Mouse (Mus musculus) hindbrain, embryonic 11.5 days (tissue): ENCODE results near the gene Hspb11. TPM values are rescaled to one million over a fixed set of nuclear protein-coding genes. Genes with fewer than 3 reads are reported as not detected.

Experiments
- ATAC-seq: fragments of 200-750 bp; cut with Nextera tagmentation; 2 replicates; pipeline ENCODE4 v1.8.0; 2017; ENCODE audit warnings: mild to moderate bottlenecking, moderate TSS enrichment, moderate library complexity; ENCODE audit not compliant: low FRiP score
- DNase-seq: peaks from one replicate; pipeline ENCODE4 v3.0.0-alpha.2; 2015; ENCODE audit warnings: low spot score
- H3K27ac ChIP-seq: fragments of 300-500 bp; sonication (generic); 2 replicates; pipeline ENCODE4 v1.5.1; 2014; ENCODE audit warnings: mild to moderate bottlenecking, low read depth, low read length
- H3K27me3 ChIP-seq: fragments of 300-500 bp; sonication (generic); 2 replicates; pipeline ENCODE4 v1.6.1; 2014; ENCODE audit warnings: mild to moderate bottlenecking, low read length, moderate library complexity, mixed read lengths; ENCODE audit not compliant: control insufficient read depth, insufficient read depth
- H3K36me3 ChIP-seq: fragments of 300-500 bp; sonication (generic); 2 replicates; pipeline ENCODE4 v1.6.1; 2014; ENCODE audit warnings: mild to moderate bottlenecking, low read length, moderate library complexity, mixed read lengths; ENCODE audit not compliant: control insufficient read depth, insufficient read depth
- H3K4me1 ChIP-seq: fragments of 300-500 bp; sonication (generic); replicated peaks from 2 replicates; pipeline ENCODE4 v1.6.1; 2014; ENCODE audit warnings: low read length, mixed read lengths; ENCODE audit not compliant: control insufficient read depth, insufficient read depth
- H3K4me2 ChIP-seq: fragments of 300-500 bp; sonication (generic); replicated peaks from 2 replicates; pipeline ENCODE4 v1.6.1; 2014; ENCODE audit warnings: mild to moderate bottlenecking, low read depth, low read length
- H3K4me3 ChIP-seq: fragments of 300-500 bp; sonication (generic); 2 replicates; pipeline ENCODE4 v1.5.1; 2014; ENCODE audit warnings: low read depth, low read length
- H3K9ac ChIP-seq: fragments of 300-500 bp; sonication (generic); 2 replicates; pipeline ENCODE4 v1.6.1; 2014; ENCODE audit warnings: low read depth, low read length
- H3K9me3 ChIP-seq: fragments of 300-500 bp; sonication (generic); 2 replicates; pipeline ENCODE4 v1.6.1; 2016; ENCODE audit warnings: low read length; ENCODE audit not compliant: control insufficient read depth
- WGBS: fragments of 180-500 bp; shearing (Covaris S2); extraction: QIAGEN DNeasy Blood & Tissue Kit; methylation state at CpG from one replicate; pipeline ENCODE4 v1.1.7; 2014; 5-methylcytosine and 5-hydroxymethylcytosine counted together
- polyA plus RNA-seq: library from polyadenylated mRNA; unstranded; fragments of >200 nt; fragmentation: Nextera tagmentation; extraction: Ambion mirVana; gene quantifications from 2 replicates; pipeline ENCODE4 v1.2.1, GENCODE M21; 2014

Gene Hspb11
- polyA plus RNA-seq, 1 experiment from 2014 or later = 39.3 TPM

DNA sequence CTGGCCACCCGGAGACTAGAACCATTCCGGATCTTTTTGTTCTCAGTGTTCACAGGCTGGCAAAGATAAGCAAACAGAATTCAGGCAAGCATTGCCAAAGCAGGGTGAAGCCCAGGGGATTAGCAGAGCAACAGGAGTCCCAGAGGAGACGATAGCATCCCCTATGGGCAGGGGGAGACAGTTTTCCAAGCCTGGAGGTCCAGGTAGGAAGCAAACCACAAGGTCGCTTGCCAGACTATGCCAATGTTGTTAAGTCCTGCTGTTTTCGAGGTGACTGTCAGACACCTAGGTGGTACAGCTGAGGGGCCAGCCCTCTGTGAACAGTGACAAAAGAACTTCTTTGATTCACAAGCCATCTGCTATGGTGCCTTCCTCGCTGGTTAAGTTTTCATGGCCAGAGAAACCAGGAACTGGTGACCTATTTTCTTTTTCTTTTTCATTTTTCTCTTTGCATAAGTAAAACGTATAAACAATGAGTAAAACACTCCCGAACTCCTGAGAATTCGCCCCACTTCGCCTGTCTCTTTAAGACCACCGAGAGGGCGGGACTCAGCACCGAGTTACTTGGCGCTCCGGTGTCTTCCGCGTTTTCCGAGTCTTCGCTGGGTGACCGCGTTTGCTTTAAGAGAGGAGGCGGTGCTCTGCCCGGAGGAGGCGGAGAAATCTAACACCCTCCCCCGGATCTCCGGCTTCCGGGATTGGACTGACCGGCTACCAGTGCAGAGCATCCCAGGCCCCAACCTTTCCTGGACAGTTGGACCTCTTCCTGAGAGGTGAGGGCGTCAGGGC lies 60.5 kb downstream of the Hspb11 start, which contains the start of gene Yipf1:
Gene Yipf1 (plus strand): TSS at position 674 of the 789 bp plus-strand sequence.
- no peaks in the 10 kb centered on the region for H3K36me3 ChIP-seq
- 0 out of 2 replicates have a peak within 1 kb of the TSS, but pooled peaks have one; percentile 6 for H3K27ac ChIP-seq

DNA sequence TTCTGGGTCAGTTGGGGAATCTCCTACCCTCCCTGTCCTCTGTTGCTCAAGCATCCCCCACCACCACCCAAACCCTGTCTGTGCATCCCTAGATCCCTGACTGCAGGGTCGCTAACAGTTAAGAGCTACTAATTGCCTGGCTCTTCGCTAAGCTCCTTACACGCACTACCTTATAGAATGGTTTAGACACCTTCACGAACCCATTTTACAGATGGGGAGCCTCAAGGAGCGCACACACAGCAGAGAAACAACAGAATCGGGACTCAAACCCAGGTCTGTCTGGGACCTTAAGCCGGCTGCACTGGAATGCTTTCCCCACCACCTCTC lies 61.0 kb downstream of the Hspb11 start:
- Histone ChIP-seq H3K4me3 (peak overlapping the region; percentile 61), H3K4me2 (peak overlapping the region; percentile 71), H3K36me3 (0 out of 2 replicates have a peak, but pooled peaks cover 3% of the 10 kb centered on the region), H3K9ac (peak overlapping the region; percentile 70), H3K4me1 (0 out of 2 replicates have a peak, but pooled peaks cover 5% of the 10 kb centered on the region), H3K27me3 (no peaks in the 10 kb centered on the region), H3K27ac (0 out of 2 replicates have a peak overlapping the region, but pooled peaks have one; percentile 6), H3K9me3 (no peaks in the 10 kb centered on the region)
- no peak for DNase-seq
- WGBS = 7% methylated on average over 7 of the region's 7 CpGs
- ATAC-seq = no peak

More for the DNA sequence above, 60.5 kb downstream of the Hspb11 start, which contains the start of gene Yipf1:
- under 1% methylated on average over 29 of the region's 29 CpGs for WGBS
- Histone ChIP-seq H3K27me3 (no peaks in the 10 kb centered on the region), H3K4me2 (peak within 1 kb of the TSS; percentile 71), H3K4me1 (0 out of 2 replicates have a peak, but pooled peaks cover 5% of the 10 kb centered on the region), H3K9me3 (no peaks in the 10 kb centered on the region), H3K4me3 (peak within 1 kb of the TSS; percentile 61), H3K9ac (peak within 1 kb of the TSS; percentile 70)
- ATAC-seq = peak; percentile 94
- peak; percentile 87 for DNase-seq

DNA sequence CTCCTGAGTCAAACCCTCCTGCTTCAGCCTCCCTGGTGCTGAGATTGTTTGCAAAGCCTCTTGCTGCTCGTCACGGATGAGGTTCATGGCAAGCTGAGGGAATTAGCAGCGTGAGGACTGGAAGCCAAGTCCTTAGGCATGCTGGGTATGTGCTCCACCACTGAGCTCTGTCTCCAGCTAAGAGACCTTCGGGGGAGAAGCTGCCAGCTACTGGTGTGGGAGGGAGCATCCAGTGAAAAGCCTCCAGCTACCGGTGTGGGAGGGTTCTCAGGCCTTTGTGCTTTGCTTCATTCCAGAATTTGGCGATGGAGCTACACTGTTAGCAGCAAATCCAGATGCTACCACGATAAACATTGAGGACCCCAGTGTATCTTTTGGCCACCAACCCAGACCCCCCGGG lies 65.3 kb downstream of the Hspb11 start:
- H3K4me2 ChIP-seq = no peak overlapping the region
- no peaks in the 10 kb centered on the region for H3K9me3 ChIP-seq
- H3K27me3 ChIP-seq = no peaks in the 10 kb centered on the region
- 0 out of 2 replicates have a peak, but pooled peaks cover 5% of the 10 kb centered on the region for H3K4me1 ChIP-seq
- no peak overlapping the region for H3K9ac ChIP-seq
- no peak overlapping the region for H3K4me3 ChIP-seq
- 76% methylated on average over 8 of the region's 8 CpGs for WGBS
- 0 out of 2 replicates have a peak, but pooled peaks cover 3% of the 10 kb centered on the region for H3K36me3 ChIP-seq
- H3K27ac ChIP-seq = no peak overlapping the region
- ATAC-seq (no peak), DNase-seq (no peak)

DNA sequence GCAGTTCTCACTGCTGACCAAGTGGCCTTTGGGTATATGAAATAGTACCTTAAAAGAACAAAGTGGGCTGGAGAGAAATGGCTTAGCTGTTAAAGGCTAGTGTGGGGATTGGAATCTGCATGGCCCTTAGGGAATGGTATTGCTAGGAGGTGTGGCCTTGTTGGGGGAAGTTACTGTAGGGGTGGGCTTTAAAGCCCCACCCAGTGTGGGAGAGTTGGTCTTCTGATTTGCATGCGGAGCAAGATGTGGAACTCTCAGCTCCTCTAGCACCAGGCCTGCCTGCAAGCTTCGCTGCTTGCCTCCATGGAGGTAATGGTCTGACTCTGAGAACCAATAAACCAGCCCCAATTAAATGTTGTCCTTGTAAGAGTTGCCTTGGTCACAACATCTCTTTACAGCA lies 67.6 kb downstream of the Hspb11 start:
- no peaks in the 10 kb centered on the region for H3K4me1 ChIP-seq
- no peaks in the 10 kb centered on the region for H3K9me3 ChIP-seq
- H3K27ac ChIP-seq = no peak overlapping the region
- H3K27me3 ChIP-seq = no peaks in the 10 kb centered on the region
- H3K36me3 ChIP-seq = 0 out of 2 replicates have a peak, but pooled peaks cover 3% of the 10 kb centered on the region
- no peak for DNase-seq
- no peak overlapping the region for H3K4me3 ChIP-seq
- no peak overlapping the region for H3K9ac ChIP-seq
- no peak overlapping the region for H3K4me2 ChIP-seq
- ATAC-seq = no peak
- 89% methylated on average over 2 of the region's 2 CpGs for WGBS

DNA sequence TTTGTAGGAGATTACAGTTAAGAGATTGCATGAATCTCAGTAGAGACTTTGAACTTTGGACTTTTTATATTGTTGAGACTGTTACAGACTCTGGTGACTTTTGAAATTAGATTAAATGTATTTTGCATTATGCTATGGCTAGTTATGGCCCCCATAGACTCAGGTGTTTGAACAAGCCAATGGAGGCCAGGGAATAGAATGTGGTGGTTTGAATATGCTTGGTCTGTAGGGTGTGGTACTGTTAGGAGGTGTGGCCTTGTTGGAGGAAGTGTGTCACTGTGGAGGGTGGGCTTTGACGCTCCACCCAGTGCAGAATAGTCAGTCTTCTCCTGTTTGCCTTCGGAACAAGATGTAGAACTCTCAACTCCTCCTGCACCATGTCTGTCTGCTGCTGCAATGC lies 69.7 kb downstream of the Hspb11 start:
- H3K27me3 ChIP-seq = no peaks in the 10 kb centered on the region
- H3K36me3 ChIP-seq = 0 out of 2 replicates have a peak, but pooled peaks cover 3% of the 10 kb centered on the region
- H3K4me1 ChIP-seq = no peaks in the 10 kb centered on the region
- no peak overlapping the region for H3K4me3 ChIP-seq
- no peak overlapping the region for H3K9ac ChIP-seq
- H3K27ac ChIP-seq = no peak overlapping the region
- DNase-seq (no peak), ATAC-seq (no peak)
- H3K9me3 ChIP-seq = no peaks in the 10 kb centered on the region
- WGBS = 98% methylated on average over 2 of the region's 2 CpGs
- H3K4me2 ChIP-seq = no peak overlapping the region

DNA sequence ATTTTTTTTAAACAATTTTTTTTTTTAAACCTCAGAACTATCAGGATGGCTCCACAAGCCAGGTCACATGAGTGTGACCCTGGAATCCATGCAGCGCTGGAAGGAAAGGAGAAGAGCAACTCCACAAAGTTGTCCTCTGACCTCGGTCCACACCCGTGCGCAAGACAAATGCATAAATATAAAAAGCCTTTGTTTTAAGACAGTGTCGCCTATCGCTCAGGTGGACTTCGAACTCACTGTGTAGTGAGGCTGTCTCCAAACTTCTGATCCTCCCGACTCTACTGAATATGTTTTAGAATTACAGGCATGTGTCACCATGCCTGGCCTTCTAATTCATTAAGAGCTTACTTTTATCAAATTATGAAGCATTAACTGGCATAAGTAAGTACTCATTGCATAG lies 75.1 kb downstream of the Hspb11 start:
- no peak overlapping the region for H3K27ac ChIP-seq
- ATAC-seq (no peak), DNase-seq (no peak)
- no peaks in the 10 kb centered on the region for H3K36me3 ChIP-seq
- H3K9ac ChIP-seq = no peak overlapping the region
- H3K4me2 ChIP-seq = no peak overlapping the region
- no peaks in the 10 kb centered on the region for H3K4me1 ChIP-seq
- H3K4me3 ChIP-seq = no peak overlapping the region
- no peaks in the 10 kb centered on the region for H3K27me3 ChIP-seq
- H3K9me3 ChIP-seq = no peaks in the 10 kb centered on the region
- 94% methylated on average over 8 of the region's 8 CpGs for WGBS

Other genes starting within 250 kb of the Hspb11 start
- 107 and 113 TPM in 2 replicates for gene Mrpl37, start 186.7 kb upstream of the Hspb11 start, polyA plus RNA-seq
- 2.3 and 5.5 TPM in 2 replicates for gene Cyb5rl, start 186.6 kb upstream of the Hspb11 start, polyA plus RNA-seq
- 0.13 and 0.20 TPM in 2 replicates for gene Cdcp2, start 156.7 kb upstream of the Hspb11 start, polyA plus RNA-seq
- gene Tmem59, start 75.2 kb upstream of the Hspb11 start, polyA plus RNA-seq = 387 and 390 TPM in 2 replicates
- gene Tceanc2, start 74.5 kb upstream of the Hspb11 start, polyA plus RNA-seq = 21.1 and 26.4 TPM in 2 replicates
- gene Ldlrad1, start 44.4 kb upstream of the Hspb11 start, polyA plus RNA-seq = not detected in 2 replicates
- 79.1 and 83.0 TPM in 2 replicates for gene Lrrc42, start 61 bp upstream of the Hspb11 start, polyA plus RNA-seq
- not detected in 2 replicates for gene Dio1, start 53.6 kb downstream of the Hspb11 start, polyA plus RNA-seq
- gene Yipf1, start 60.8 kb downstream of the Hspb11 start, polyA plus RNA-seq = 46.7 and 47.8 TPM in 2 replicates
- gene Ndc1, start 114.2 kb downstream of the Hspb11 start, polyA plus RNA-seq = 34.2 and 42.8 TPM in 2 replicates
- gene Glis1, start 181.0 kb downstream of the Hspb11 start, polyA plus RNA-seq = 4.0 and 6.3 TPM in 2 replicates